Mouse (Mus musculus) NIH3T3 (cell line): ENCODE results near the gene Ankfn1.

Experiments
- DNase-seq: peaks from one replicate; pipeline ENCODE4 v3.0.0-alpha.2; 2012; ENCODE audit warnings: low read depth

The Ankfn1 gene

GRCm38 (mm10) chr11:89574269-89574838, 203.1 kb downstream of the Ankfn1 start:
- no peak for DNase-seq

- DNase-seq: no peak
Observed at GRCm38 (mm10) chr11:89569391-89570145, 207.9 kb downstream of the Ankfn1 start.

- no peak for DNase-seq
Observed at GRCm38 (mm10) chr11:89568246-89568645, 209.2 kb downstream of the Ankfn1 start.

- DNase-seq: no peak
Observed at GRCm38 (mm10) chr11:89551441-89551840, 226.0 kb downstream of the Ankfn1 start.

GRCm38 (mm10) chr11:89550921-89551320, 226.5 kb downstream of the Ankfn1 start:
- DNase-seq: no peak

GRCm38 (mm10) chr11:89548786-89549185, 228.7 kb downstream of the Ankfn1 start:
- DNase-seq: no peak

- peak; percentile 47 for DNase-seq
Observed at GRCm38 (mm10) chr11:89546164-89546563, 231.3 kb downstream of the Ankfn1 start.

GRCm38 (mm10) chr11:89544856-89545817, 232.3 kb downstream of the Ankfn1 start:
- DNase-seq: no peak

GRCm38 (mm10) chr11:89538376-89538775, 239.1 kb downstream of the Ankfn1 start:
- DNase-seq: no peak

GRCm38 (mm10) chr11:89527800-89528430, 249.5 kb downstream of the Ankfn1 start:
- no peak for DNase-seq

- no peak for DNase-seq
Observed at GRCm38 (mm10) chr11:89515501-89515901, 262.0 kb downstream of the Ankfn1 start.

GRCm38 (mm10) chr11:89508675-89509324, 268.7 kb downstream of the Ankfn1 start:
- DNase-seq: no peak

GRCm38 (mm10) chr11:89506595-89507245, 270.7 kb downstream of the Ankfn1 start:
- no peak for DNase-seq

- no peak for DNase-seq
Observed at GRCm38 (mm10) chr11:89505046-89505445, 272.4 kb downstream of the Ankfn1 start.

- DNase-seq: no peak
Observed at GRCm38 (mm10) chr11:89501796-89502195, 275.7 kb downstream of the Ankfn1 start.

- DNase-seq: no peak
Observed at GRCm38 (mm10) chr11:89500961-89501360, 276.5 kb downstream of the Ankfn1 start.

- no peak for DNase-seq
Observed at GRCm38 (mm10) chr11:89481084-89481483, 296.4 kb downstream of the Ankfn1 start.

GRCm38 (mm10) chr11:89476927-89477326, 300.5 kb downstream of the Ankfn1 start:
- no peak for DNase-seq

GRCm38 (mm10) chr11:89476047-89476446, 301.4 kb downstream of the Ankfn1 start:
- no peak for DNase-seq

- DNase-seq: no peak
Observed at GRCm38 (mm10) chr11:89472871-89473270, 304.6 kb downstream of the Ankfn1 start.

- DNase-seq: no peak
Observed at GRCm38 (mm10) chr11:89465381-89465780, 312.1 kb downstream of the Ankfn1 start.
